In genomic region chr5:146904404-146904803, GRCm38 (mm10) we compare ENCODE assay signal across 8 mouse cellular contexts. TPM values are rescaled to one million over a fixed set of nuclear protein-coding genes. Genes with fewer than 3 reads are reported as not detected.
DNase-seq lines count a peak whose midpoint lies in the region.

No protein-coding gene starts in this region.

- DNase-seq in R1 (ENCODE audit: low read depth, low spot score), result peak; percentile 89
- DNase-seq in cerebellum, postnatal 25 days, result peak; percentile 73 to 87
- DNase-seq in frontal cortex, postnatal 25 days (ENCODE audit: low spot score in 2 of 2), result peak; percentile 70 to 73
- DNase-seq in hindlimb bud, embryonic 11.5 days (ENCODE audit: extremely low spot score, low read depth, low spot score), result peak; percentile 50
- DNase-seq in left cerebral cortex, adult 18-20 months (ENCODE audit: low spot score in 2 of 2), result peak; percentile 79 to 88
- peak; percentile 57 to 85 for DNase-seq in lung, postnatal 4 days
- DNase-seq in right cerebral cortex, adult 18-20 months, result peak; percentile 75
- DNase-seq in urinary bladder, adult 2 months (ENCODE audit: low spot score), result peak; percentile 36

RNA-seq across cellular contexts. Expression of gene Gtf3a, which starts 44.1 kb away (rescaled TPM):
- total RNA-seq in left cerebral cortex, adult 18-20 months (2021), result 10 to 100 TPM; 24.4 to 25.7 TPM
- polyA plus RNA-seq in urinary bladder, adult 2 months (2012; rRNA removed), result 55.9 and 60.5 TPM in 2 replicates

RNA-seq across cellular contexts. Expression of gene Mtif3, which starts 59.2 kb away (rescaled TPM):
- total RNA-seq in left cerebral cortex, adult 18-20 months (2021), result 10 to 100 TPM; 20.9 to 25.4 TPM
- 20.7 and 22.0 TPM in 2 replicates for polyA plus RNA-seq in urinary bladder, adult 2 months (2012; rRNA removed)

RNA-seq across cellular contexts. Expression of gene Rasl11a, which starts 59.5 kb away (rescaled TPM):
- 10 to 100 TPM; 10.8 to 11.6 TPM for total RNA-seq in left cerebral cortex, adult 18-20 months (2021)
- 15.1 and 24.8 TPM in 2 replicates for polyA plus RNA-seq in urinary bladder, adult 2 months (2012; rRNA removed)

Comparison
In these comparisons a context has a peak if more than half of its experiments do, and no peak if none do; other contexts are left out.
1. Peak in every context shown above with its lines: DNase-seq.
2. DNase-seq: peak in every context shown above with its lines; median percentile 89 in R1; 84 in left cerebral cortex, adult 18-20 months; 80 in cerebellum, postnatal 25 days; 75 in right cerebral cortex, adult 18-20 months; 72 in frontal cortex, postnatal 25 days; 71 in lung, postnatal 4 days; 50 in hindlimb bud, embryonic 11.5 days; 36 in urinary bladder, adult 2 months.